Mouse (Mus musculus): ENCODE measurements at regions not wholly inside any gene's neighbourhood (a gene's known extent, or its start where the extent isn't known, plus 50 kb on each side); places are given as distances from the start of the nearest gene placed in this dataset.

- ATAC-seq (ENCODE audit: insufficient read depth, low FRiP score, low read depth): no peak
- H3K4me3 ChIP-seq (replicated peaks): no peak overlapping the region
- H3K4me1 ChIP-seq: peaks cover 7% of the 10 kb centered on the region; the same call in 1 of the 2 replicates
- H3K9me3 ChIP-seq: no peaks in the 10 kb centered on the region
- WGBS: 66% methylated on average over 12 of the region's 12 CpGs
- H3K36me3 ChIP-seq: no peaks in the 10 kb centered on the region
- H3K27me3 ChIP-seq (replicated peaks): no peaks in the 10 kb centered on the region
- H3K27ac ChIP-seq: no peak overlapping the region
- H3K9ac ChIP-seq: no peak overlapping the region
- H3K4me2 ChIP-seq: no peak overlapping the region
Observed at GRCm38 (mm10) chr4:95137413-95138143, 85.6 kb upstream of the Jun start.

GRCm38 (mm10) chr4:95138676-95139075 lies 86.7 kb upstream of the Jun start:
- H3K9ac ChIP-seq: no peak overlapping the region
- H3K4me1 ChIP-seq: peaks cover 7% of the 10 kb centered on the region; the same call in 1 of the 2 replicates
- H3K9me3 ChIP-seq: no peaks in the 10 kb centered on the region
- H3K27ac ChIP-seq: no peak overlapping the region
- no peak overlapping the region for H3K4me2 ChIP-seq
- no peak overlapping the region for H3K4me3 ChIP-seq (replicated peaks)
- no peaks in the 10 kb centered on the region for H3K36me3 ChIP-seq
- no peak for ATAC-seq (ENCODE audit: insufficient read depth, low FRiP score, low read depth)
- WGBS: 49% methylated on average over 2 of the region's 2 CpGs
- no peaks in the 10 kb centered on the region for H3K27me3 ChIP-seq (replicated peaks)

DNA sequence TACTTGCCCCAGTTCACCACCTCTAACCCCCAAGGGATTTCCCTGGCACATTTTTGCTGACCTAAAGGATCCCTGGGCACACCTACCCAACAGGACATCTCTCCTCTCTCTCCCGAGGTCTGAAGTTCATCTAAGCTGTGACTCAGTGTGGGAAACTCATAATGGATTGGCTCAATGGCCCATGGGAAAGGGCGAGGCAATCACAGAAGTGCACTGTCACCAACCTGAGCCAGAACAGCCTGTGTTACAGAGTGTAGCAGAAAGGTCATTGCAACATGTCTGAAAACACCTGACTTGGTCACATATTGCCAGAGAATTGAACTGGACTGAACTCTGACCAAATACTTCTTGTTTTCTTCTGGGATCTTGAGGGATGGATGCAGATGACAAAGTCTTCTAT lies 89.2 kb upstream of the Jun start:
- 0 out of 2 replicates have a peak, but pooled peaks cover 5% of the 10 kb centered on the region for H3K4me1 ChIP-seq
- H3K27me3 ChIP-seq (replicated peaks): no peaks in the 10 kb centered on the region
- no peak for ATAC-seq (ENCODE audit: insufficient read depth, low FRiP score, low read depth)
- H3K36me3 ChIP-seq: no peaks in the 10 kb centered on the region
- H3K9me3 ChIP-seq: no peaks in the 10 kb centered on the region
- no peak overlapping the region for H3K27ac ChIP-seq
- 73% methylated on average over 2 of the region's 2 CpGs for WGBS
- no peak overlapping the region for H3K4me2 ChIP-seq
- no peak overlapping the region for H3K4me3 ChIP-seq (replicated peaks)
- no peak overlapping the region for H3K9ac ChIP-seq

GRCm38 (mm10) chr4:95143130-95143529 lies 91.1 kb upstream of the Jun start:
- no peaks in the 10 kb centered on the region for H3K9me3 ChIP-seq
- H3K27me3 ChIP-seq (replicated peaks): no peaks in the 10 kb centered on the region
- H3K4me1 ChIP-seq: 0 out of 2 replicates have a peak, but pooled peaks cover 5% of the 10 kb centered on the region
- WGBS: 61% methylated on average over 4 of the region's 4 CpGs
- no peak overlapping the region for H3K9ac ChIP-seq
- H3K36me3 ChIP-seq: no peaks in the 10 kb centered on the region
- H3K27ac ChIP-seq: peak overlapping the region; percentile 61; the same call in 1 of the 2 replicates
- no peak overlapping the region for H3K4me3 ChIP-seq (replicated peaks)
- no peak for ATAC-seq (ENCODE audit: insufficient read depth, low FRiP score, low read depth)
- no peak overlapping the region for H3K4me2 ChIP-seq

DNA sequence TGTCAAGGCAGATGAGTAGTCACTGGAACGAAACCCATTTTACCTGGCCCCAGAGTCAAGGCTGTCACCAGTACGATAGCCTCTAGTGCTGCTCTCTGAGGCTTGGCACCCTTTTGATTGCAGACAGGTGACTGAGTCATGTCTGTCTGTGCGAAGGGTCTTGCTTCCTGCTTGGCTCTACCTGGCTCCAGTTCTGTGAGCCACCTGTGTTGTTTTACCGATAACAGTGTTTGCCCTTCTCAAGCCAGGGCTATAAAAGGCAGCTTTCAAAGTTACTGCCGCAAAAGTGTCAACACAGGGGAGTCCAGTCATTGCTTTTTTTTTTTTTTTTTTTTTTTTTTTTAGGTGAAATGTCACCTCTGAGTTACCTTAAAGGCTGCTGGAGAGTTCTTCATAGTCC lies 91.6 kb upstream of the Jun start:
- Histone ChIP-seq H3K27me3 (replicated peaks) (no peaks in the 10 kb centered on the region), H3K9me3 (no peaks in the 10 kb centered on the region), H3K9ac (no peak overlapping the region), H3K4me2 (no peak overlapping the region), H3K4me3 (replicated peaks) (no peak overlapping the region), H3K36me3 (no peaks in the 10 kb centered on the region), H3K27ac (peak overlapping the region; percentile 61; the same call in 1 of the 2 replicates), H3K4me1 (0 out of 2 replicates have a peak, but pooled peaks cover under 1% of the 10 kb centered on the region)
- WGBS: 68% methylated on average over 5 of the region's 5 CpGs
- peak; percentile 93 for ATAC-seq (ENCODE audit: insufficient read depth, low FRiP score, low read depth)

DNA sequence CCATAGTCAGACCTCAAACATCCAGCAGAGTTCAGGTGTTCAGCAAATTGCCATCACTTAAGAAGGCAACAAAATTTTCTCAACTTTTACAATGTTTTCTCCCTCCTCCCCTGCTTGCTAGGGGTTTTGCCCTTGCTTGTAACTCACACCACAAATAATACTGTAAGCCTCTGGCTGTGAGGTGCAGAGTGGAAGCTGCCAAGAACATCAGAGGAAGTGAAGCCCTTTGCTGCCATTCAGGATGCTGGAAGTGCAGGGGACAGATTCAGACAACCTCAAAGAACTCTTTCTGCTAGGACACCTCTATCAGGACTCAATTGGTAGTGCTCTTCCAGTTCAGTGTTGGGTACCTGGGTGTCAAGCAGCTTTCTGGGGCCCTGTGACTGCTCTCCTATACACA lies 92.4 kb upstream of the Jun start:
- no peak overlapping the region for H3K9ac ChIP-seq
- no peak for ATAC-seq (ENCODE audit: insufficient read depth, low FRiP score, low read depth)
- H3K27me3 ChIP-seq (replicated peaks): no peaks in the 10 kb centered on the region
- no peaks in the 10 kb centered on the region for H3K4me1 ChIP-seq
- no peaks in the 10 kb centered on the region for H3K9me3 ChIP-seq
- peak overlapping the region; percentile 23; the same call in 1 of the 2 replicates for H3K27ac ChIP-seq
- no peak overlapping the region for H3K4me2 ChIP-seq
- H3K36me3 ChIP-seq: no peaks in the 10 kb centered on the region
- no peak overlapping the region for H3K4me3 ChIP-seq (replicated peaks)

GRCm38 (mm10) chr4:95146268-95146667 lies 94.2 kb upstream of the Jun start:
- Histone ChIP-seq H3K27ac (no peak overlapping the region), H3K4me1 (no peaks in the 10 kb centered on the region), H3K4me2 (no peak overlapping the region), H3K9ac (no peak overlapping the region), H3K9me3 (no peaks in the 10 kb centered on the region), H3K27me3 (replicated peaks) (no peaks in the 10 kb centered on the region), H3K36me3 (no peaks in the 10 kb centered on the region), H3K4me3 (replicated peaks) (no peak overlapping the region)
- no peak for ATAC-seq (ENCODE audit: insufficient read depth, low FRiP score, low read depth)
- WGBS: 84% methylated on average over 5 of the region's 5 CpGs

DNA sequence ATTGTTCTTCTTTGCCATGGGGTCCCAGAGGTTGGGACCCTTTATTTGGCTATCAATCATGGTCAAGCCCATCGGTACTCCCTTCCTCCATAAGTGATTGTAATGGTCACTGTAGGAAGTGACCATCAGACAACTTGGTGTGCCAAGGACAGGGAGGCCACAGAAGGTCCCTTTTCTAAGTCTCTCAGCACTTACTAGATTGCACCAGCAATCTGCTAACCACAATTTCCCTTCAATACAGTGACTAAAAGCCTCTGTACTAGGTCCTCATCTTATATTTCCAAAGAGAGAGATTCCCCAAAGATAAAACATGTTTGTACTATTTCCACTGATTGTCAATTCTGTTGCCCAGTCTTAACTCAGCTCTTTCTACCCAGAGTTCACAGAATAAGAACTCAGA lies 96.6 kb upstream of the Jun start:
- Histone ChIP-seq H3K9me3 (no peaks in the 10 kb centered on the region), H3K4me2 (no peak overlapping the region), H3K4me1 (peaks cover 9% of the 10 kb centered on the region; the same call in 1 of the 2 replicates), H3K4me3 (replicated peaks) (no peak overlapping the region), H3K9ac (no peak overlapping the region), H3K27ac (no peak overlapping the region), H3K36me3 (no peaks in the 10 kb centered on the region), H3K27me3 (replicated peaks) (no peaks in the 10 kb centered on the region)
- ATAC-seq (ENCODE audit: insufficient read depth, low FRiP score, low read depth): no peak
- WGBS: 44% methylated on average over 1 of the region's 1 CpGs

GRCm38 (mm10) chr4:95151678-95152077 lies 99.7 kb upstream of the Jun start:
- no peak overlapping the region for H3K9ac ChIP-seq
- H3K36me3 ChIP-seq: no peaks in the 10 kb centered on the region
- no peak overlapping the region for H3K4me2 ChIP-seq
- ATAC-seq (ENCODE audit: insufficient read depth, low FRiP score, low read depth): no peak
- H3K9me3 ChIP-seq: no peaks in the 10 kb centered on the region
- H3K4me1 ChIP-seq: peaks cover 18% of the 10 kb centered on the region
- WGBS: 91% methylated on average over 8 of the region's 8 CpGs
- no peak overlapping the region for H3K4me3 ChIP-seq (replicated peaks)
- H3K27ac ChIP-seq: no peak overlapping the region
- H3K27me3 ChIP-seq (replicated peaks): no peaks in the 10 kb centered on the region

DNA sequence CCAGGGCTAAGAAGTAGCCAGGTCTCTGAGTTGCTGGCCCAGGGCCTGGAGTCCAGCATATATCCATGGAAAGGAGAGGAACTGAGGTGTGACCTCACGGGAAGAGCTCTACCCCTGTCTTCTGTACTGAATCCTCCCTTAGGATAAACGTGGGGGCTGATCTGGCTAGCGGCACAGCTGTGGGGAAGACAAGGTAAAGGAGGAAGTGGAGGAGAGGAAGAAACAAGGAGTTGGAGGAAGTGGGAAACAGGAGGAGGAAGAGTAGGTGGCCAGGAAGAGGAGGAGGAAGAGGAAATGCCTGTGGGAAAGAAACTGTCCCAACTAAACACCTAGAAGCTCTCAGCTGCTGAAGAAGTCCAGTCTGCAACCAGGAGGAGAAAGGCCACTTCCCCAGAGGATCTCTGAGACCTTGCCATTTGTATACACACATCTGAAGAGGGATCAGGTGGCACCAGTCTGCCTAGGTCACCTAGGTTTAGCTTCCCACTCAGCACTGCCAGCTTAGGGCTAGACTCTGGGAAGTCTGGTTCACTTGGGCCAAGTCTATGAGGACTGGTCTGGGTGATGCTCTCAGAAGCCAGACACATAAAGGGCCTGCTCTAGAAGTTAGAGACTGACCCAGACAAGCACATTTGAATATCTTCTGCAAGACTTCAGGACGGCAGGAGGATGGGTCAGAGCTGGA lies 100.6 kb upstream of the Jun start:
- no peak overlapping the region for H3K4me2 ChIP-seq
- ATAC-seq (ENCODE audit: insufficient read depth, low FRiP score, low read depth): no peak
- peaks cover 24% of the 10 kb centered on the region for H3K4me1 ChIP-seq
- WGBS: 76% methylated on average over 4 of the region's 4 CpGs
- no peaks in the 10 kb centered on the region for H3K36me3 ChIP-seq
- H3K9ac ChIP-seq: no peak overlapping the region
- H3K4me3 ChIP-seq (replicated peaks): no peak overlapping the region
- H3K27ac ChIP-seq: no peak overlapping the region
- no peaks in the 10 kb centered on the region for H3K27me3 ChIP-seq (replicated peaks)
- H3K9me3 ChIP-seq: no peaks in the 10 kb centered on the region

- H3K4me2 ChIP-seq: no peak overlapping the region
- no peak overlapping the region for H3K9ac ChIP-seq
- no peaks in the 10 kb centered on the region for H3K36me3 ChIP-seq
- no peaks in the 10 kb centered on the region for H3K27me3 ChIP-seq (replicated peaks)
- peak overlapping the region; percentile 80 for H3K27ac ChIP-seq
- H3K9me3 ChIP-seq: no peaks in the 10 kb centered on the region
- peak; percentile 90 for ATAC-seq (ENCODE audit: insufficient read depth, low FRiP score, low read depth)
- peaks cover 24% of the 10 kb centered on the region for H3K4me1 ChIP-seq
- H3K4me3 ChIP-seq (replicated peaks): no peak overlapping the region
- 12% methylated on average over 6 of the region's 6 CpGs for WGBS
Observed at GRCm38 (mm10) chr4:95153737-95154287, 101.8 kb upstream of the Jun start.

DNA sequence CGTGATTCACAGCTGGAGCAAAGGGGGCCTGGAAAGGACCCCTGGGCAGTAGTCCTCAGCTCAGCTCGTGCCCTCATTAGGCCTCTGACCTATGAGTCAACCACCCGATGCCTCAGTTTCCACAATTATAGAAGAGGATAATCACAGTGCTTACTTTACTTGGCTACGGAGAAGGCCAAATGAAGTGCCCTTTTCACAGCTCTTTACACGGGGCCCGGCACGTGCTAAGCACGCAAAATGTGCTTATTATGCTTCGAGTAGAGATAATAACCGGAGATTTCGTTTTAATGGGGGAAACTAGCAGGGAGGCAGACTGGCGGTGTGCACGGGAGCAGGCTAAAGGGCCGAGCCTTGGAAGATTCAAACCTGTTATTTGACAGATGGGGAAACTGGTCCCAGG lies 102.4 kb upstream of the Jun start:
- Histone ChIP-seq H3K27ac (peak overlapping the region; percentile 80; the same call in 1 of the 2 replicates), H3K36me3 (no peaks in the 10 kb centered on the region), H3K9ac (no peak overlapping the region), H3K9me3 (no peaks in the 10 kb centered on the region), H3K27me3 (replicated peaks) (no peaks in the 10 kb centered on the region), H3K4me1 (peaks cover 24% of the 10 kb centered on the region), H3K4me3 (replicated peaks) (no peak overlapping the region), H3K4me2 (no peak overlapping the region)
- 65% methylated on average over 14 of the region's 14 CpGs for WGBS
- no peak for ATAC-seq (ENCODE audit: insufficient read depth, low FRiP score, low read depth)

All from stomach, embryonic 15.5 days (tissue).